Mouse (Mus musculus) bone marrow macrophage, adult 2 months (primary cell): ENCODE measurements at regions not wholly inside any gene's neighbourhood (a gene's known extent, or its start where the extent isn't known, plus 50 kb on each side); places are given as distances from the start of the nearest gene placed in this dataset.
"Not testable (repeated sequence)": the region's sequence is repeated elsewhere in the genome, so short reads cannot be mapped to it uniquely, and the experiment has no call there.

Source experiments
- H3K27ac ChIP-seq: 2 replicates; pipeline ENCODE4 v1.5.1; 2012; ENCODE audit warnings: low read depth, low read length; ENCODE audit not compliant: insufficient read depth
- H3K4me1 ChIP-seq: 2 replicates; pipeline ENCODE4 v1.6.1; 2012; ENCODE audit warnings: low read length; ENCODE audit not compliant: control insufficient read depth, insufficient read depth
- H3K4me3 ChIP-seq: 2 replicates; pipeline ENCODE4 v1.5.1; 2012; ENCODE audit warnings: mild to moderate bottlenecking, low read length, moderate library complexity; ENCODE audit not compliant: insufficient read depth
- CTCF ChIP-seq: IDR thresholded peaks from 2 replicates; pipeline ENCODE4 v1.5.1; 2012; ENCODE audit warnings: low read depth, mild to moderate bottlenecking, low read length, moderate library complexity
- POLR2A ChIP-seq: IDR thresholded peaks from 2 replicates; pipeline ENCODE4 v1.6.1; 2012; ENCODE audit warnings: mild to moderate bottlenecking, low read depth, low read length, borderline replicate concordance

- Histone ChIP-seq H3K4me1 (no peaks in the 10 kb centered on the region), H3K27ac (no peak overlapping the region), H3K4me3 (no peak overlapping the region)
- no peak for TF ChIP-seq POLR2A
- no peak for TF ChIP-seq CTCF
Measured at GRCm38 (mm10) chr14:53545351-53545750, 708.6 kb downstream of the Dad1 start.

GRCm38 (mm10) chr14:53541640-53542039 is 712.3 kb downstream of the Dad1 start:
- not testable (repeated sequence) for H3K4me1 ChIP-seq, H3K4me3 ChIP-seq, H3K27ac ChIP-seq

GRCm38 (mm10) chr14:53537895-53538294 is 716.0 kb downstream of the Dad1 start:
- not testable (repeated sequence) for H3K4me1 ChIP-seq, H3K27ac ChIP-seq, H3K4me3 ChIP-seq

GRCm38 (mm10) chr14:53523430-53523829 is 730.5 kb downstream of the Dad1 start:
- not testable (repeated sequence) for H3K4me3 ChIP-seq, H3K27ac ChIP-seq, H3K4me1 ChIP-seq

- not testable (repeated sequence) for H3K27ac ChIP-seq, H3K4me3 ChIP-seq
Measured at GRCm38 (mm10) chr14:53518954-53519353, 735.0 kb downstream of the Dad1 start.

GRCm38 (mm10) chr14:53516623-53517238 is 737.2 kb downstream of the Dad1 start:
- H3K4me3 ChIP-seq, H3K27ac ChIP-seq, H3K4me1 ChIP-seq: not testable (repeated sequence)

More at GRCm38 (mm10) chr14:53518954-53519353, 735.0 kb downstream of the Dad1 start:
- H3K4me1 ChIP-seq, result not testable (repeated sequence)

- not testable (repeated sequence) for H3K4me1 ChIP-seq, H3K27ac ChIP-seq, H3K4me3 ChIP-seq
Measured at GRCm38 (mm10) chr14:53505389-53505788, 748.5 kb downstream of the Dad1 start.

- H3K4me3 ChIP-seq, result not testable (repeated sequence)
Measured at GRCm38 (mm10) chr14:53488383-53488782, 765.5 kb downstream of the Dad1 start.

GRCm38 (mm10) chr14:53487611-53488010 is 766.3 kb downstream of the Dad1 start:
- H3K4me3 ChIP-seq, H3K4me1 ChIP-seq, H3K27ac ChIP-seq: not testable (repeated sequence)

More at GRCm38 (mm10) chr14:53488383-53488782, 765.5 kb downstream of the Dad1 start:
- H3K27ac ChIP-seq, H3K4me1 ChIP-seq: not testable (repeated sequence)

GRCm38 (mm10) chr14:53474170-53474569 is 779.7 kb downstream of the Dad1 start:
- H3K27ac ChIP-seq, H3K4me1 ChIP-seq, H3K4me3 ChIP-seq: not testable (repeated sequence)

GRCm38 (mm10) chr14:53460790-53461189 is 793.1 kb downstream of the Dad1 start:
- not testable (repeated sequence) for H3K4me3 ChIP-seq, H3K4me1 ChIP-seq, H3K27ac ChIP-seq

GRCm38 (mm10) chr14:53454001-53454400 is 799.9 kb downstream of the Dad1 start:
- no peak overlapping the region for H3K27ac ChIP-seq
- H3K4me3 ChIP-seq, result no peak overlapping the region
- no peaks in the 10 kb centered on the region for H3K4me1 ChIP-seq
- TF ChIP-seq POLR2A (no peak), CTCF (no peak)

- not testable (repeated sequence) for H3K4me3 ChIP-seq, H3K4me1 ChIP-seq, H3K27ac ChIP-seq
Measured at GRCm38 (mm10) chr14:53439643-53440042, 814.3 kb downstream of the Dad1 start.

- not testable (repeated sequence) for H3K4me3 ChIP-seq, H3K4me1 ChIP-seq, H3K27ac ChIP-seq
Measured at GRCm38 (mm10) chr14:53430130-53430529, 823.8 kb downstream of the Dad1 start.

GRCm38 (mm10) chr14:53428447-53428846 is 825.5 kb downstream of the Dad1 start:
- not testable (repeated sequence) for H3K4me1 ChIP-seq, H3K4me3 ChIP-seq, H3K27ac ChIP-seq

GRCm38 (mm10) chr14:53427636-53428035 is 826.3 kb downstream of the Dad1 start:
- H3K4me1 ChIP-seq, H3K4me3 ChIP-seq, H3K27ac ChIP-seq: not testable (repeated sequence)
